Mouse (Mus musculus): Measurements from ENCODE around the gene Gins1. TPM values are rescaled to one million over a fixed set of nuclear protein-coding genes. Genes with fewer than 3 reads are reported as not detected.

Gins1 gene
- 28.1 and 32.4 TPM in 2 replicates for polyA plus RNA-seq (2015; fragmentation: Nextera tagmentation; extraction: Ambion mirVana)

GRCm38 (mm10) chr2:150904936-150905450 is at the start of gene Gins1:
TSS of gene Gins1 (plus strand) at chr2:150905400.
- Histone ChIP-seq H3K27me3 (replicated peaks) (no peaks in the 10 kb centered on the region), H3K36me3 (no peaks in the 10 kb centered on the region), H3K9me3 (no peaks in the 10 kb centered on the region), H3K4me3 (replicated peaks) (peak within 1 kb of the TSS; percentile 90), H3K4me2 (replicated peaks) (peak within 1 kb of the TSS; percentile 91), H3K4me1 (replicated peaks) (no peaks in the 10 kb centered on the region), H3K27ac (peak within 1 kb of the TSS; percentile 89), H3K9ac (peak within 1 kb of the TSS; percentile 88)
- 35% methylated on average over 9 of the region's 9 CpGs for WGBS
- ATAC-seq, result peak; percentile 52

DNA sequence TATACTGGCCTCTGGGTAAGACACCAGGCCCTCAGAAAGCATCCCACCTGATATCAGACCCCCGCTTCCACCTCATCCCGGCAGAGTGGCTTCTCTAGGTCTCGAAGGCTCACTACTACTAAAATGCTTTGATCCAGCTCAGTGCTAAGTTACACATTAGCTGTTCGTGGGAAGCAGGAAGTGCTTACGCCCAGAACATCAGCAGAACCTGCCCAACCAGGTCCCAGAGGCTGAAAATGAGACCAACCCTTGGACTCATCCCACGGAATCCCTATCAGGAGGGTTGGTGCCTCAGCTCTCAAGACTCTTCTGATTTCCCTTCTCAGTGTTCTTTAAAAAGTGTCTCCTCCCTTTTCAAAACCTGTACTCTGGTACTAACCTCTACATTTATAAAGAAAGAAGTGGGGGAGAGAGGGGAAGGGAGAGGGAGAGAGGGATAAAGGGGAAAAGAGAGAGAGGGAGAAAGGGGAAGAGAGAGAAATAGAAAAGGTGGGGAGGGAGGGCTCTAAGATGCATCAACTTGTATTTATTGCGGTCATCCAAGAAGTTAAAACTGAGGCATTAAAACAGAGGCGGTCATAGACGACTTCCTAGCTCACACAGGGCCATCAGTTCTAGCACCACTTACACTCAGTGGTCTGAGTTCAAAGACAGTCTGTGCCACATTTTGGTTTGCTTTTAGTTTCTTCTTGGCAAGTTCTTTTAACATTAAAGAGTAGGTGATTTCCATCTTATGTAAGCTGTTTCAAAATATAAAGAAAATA is 46.3 kb upstream of the Gins1 start:
- H3K4me2 ChIP-seq (replicated peaks), result peak overlapping the region; percentile 28; the same call in 1 of the 2 replicates
- H3K4me1 ChIP-seq (replicated peaks), result no peaks in the 10 kb centered on the region
- H3K9ac ChIP-seq, result no peak overlapping the region
- no peak overlapping the region for H3K4me3 ChIP-seq (replicated peaks)
- ATAC-seq, result peak; percentile 97
- no peaks in the 10 kb centered on the region for H3K27me3 ChIP-seq (replicated peaks)
- no peaks in the 10 kb centered on the region for H3K36me3 ChIP-seq
- H3K9me3 ChIP-seq, result no peaks in the 10 kb centered on the region
- H3K27ac ChIP-seq, result 0 out of 2 replicates have a peak overlapping the region, but pooled peaks have one; percentile 36
- 58% methylated on average over 9 of the region's 9 CpGs for WGBS

DNA sequence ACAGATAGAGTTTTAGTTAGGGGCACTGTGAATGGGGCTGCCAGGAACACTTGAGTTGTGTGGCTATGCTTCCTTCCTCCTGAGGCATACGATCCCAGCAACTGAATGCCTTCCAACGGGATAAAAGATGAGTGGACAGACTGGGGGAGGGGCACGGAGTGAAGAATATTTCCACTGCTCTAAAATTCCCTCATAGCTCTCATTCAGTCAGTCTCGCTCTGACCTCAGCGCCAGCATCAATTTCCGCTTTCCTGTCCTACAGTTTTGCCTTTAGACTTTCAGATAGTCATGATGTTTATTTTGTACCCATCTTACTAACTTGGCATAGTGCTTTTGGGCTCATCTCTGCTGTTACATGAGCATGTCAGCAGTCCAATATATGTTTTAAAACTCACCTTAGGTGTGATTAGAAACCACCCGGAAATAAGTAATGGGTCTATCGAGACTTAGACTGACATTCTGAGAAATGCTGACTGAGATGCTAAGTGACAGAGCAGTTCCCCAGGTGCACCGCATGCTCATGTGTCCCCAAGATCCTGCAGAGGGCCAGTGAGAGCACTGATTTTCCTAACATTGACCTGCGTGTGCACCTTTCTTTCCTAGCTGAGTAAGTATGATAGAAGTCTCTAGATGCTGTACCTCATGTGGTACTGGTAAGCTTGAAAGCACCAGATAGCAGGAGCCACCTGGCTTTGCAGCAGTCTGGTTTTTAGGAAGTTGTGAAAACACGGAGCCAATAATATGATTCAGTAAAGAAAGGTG is 45.3 kb upstream of the Gins1 start:
- H3K36me3 ChIP-seq, result no peaks in the 10 kb centered on the region
- no peak for ATAC-seq
- H3K9me3 ChIP-seq, result no peaks in the 10 kb centered on the region
- no peaks in the 10 kb centered on the region for H3K27me3 ChIP-seq (replicated peaks)
- 79% methylated on average over 11 of the region's 11 CpGs for WGBS
- no peak overlapping the region for H3K9ac ChIP-seq
- H3K4me2 ChIP-seq (replicated peaks), result no peak overlapping the region
- no peaks in the 10 kb centered on the region for H3K4me1 ChIP-seq (replicated peaks)
- no peak overlapping the region for H3K27ac ChIP-seq
- H3K4me3 ChIP-seq (replicated peaks), result no peak overlapping the region

DNA sequence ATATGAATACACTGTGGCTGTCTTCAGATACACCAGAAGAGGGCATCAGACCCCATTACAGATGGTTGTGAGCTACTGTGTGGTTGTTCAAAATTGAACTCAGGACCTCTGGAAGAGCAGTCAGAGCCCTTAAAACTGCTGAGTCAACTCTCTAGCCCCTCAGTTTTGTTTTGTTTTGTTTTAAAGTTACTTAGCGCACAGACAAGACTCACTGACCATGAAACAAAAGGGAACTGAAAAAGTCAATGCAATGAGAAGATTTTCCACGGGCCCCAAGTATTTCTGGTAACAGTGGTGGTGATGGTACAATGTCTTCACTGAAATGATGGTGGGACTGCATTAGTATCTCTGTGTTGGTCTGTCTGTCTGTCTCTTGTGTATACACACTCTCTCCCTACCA is 44.1 kb upstream of the Gins1 start:
- no peak for ATAC-seq
- WGBS, result 84% methylated on average over 2 of the region's 2 CpGs
- Histone ChIP-seq H3K36me3 (no peaks in the 10 kb centered on the region), H3K27ac (no peak overlapping the region), H3K27me3 (replicated peaks) (no peaks in the 10 kb centered on the region), H3K4me3 (replicated peaks) (no peak overlapping the region), H3K4me1 (replicated peaks) (no peaks in the 10 kb centered on the region), H3K9ac (no peak overlapping the region), H3K9me3 (no peaks in the 10 kb centered on the region), H3K4me2 (replicated peaks) (no peak overlapping the region)

GRCm38 (mm10) chr2:150867021-150867420 is 38.2 kb upstream of the Gins1 start:
- H3K9ac ChIP-seq, result no peak overlapping the region
- H3K36me3 ChIP-seq, result no peaks in the 10 kb centered on the region
- H3K27me3 ChIP-seq (replicated peaks), result no peaks in the 10 kb centered on the region
- no peak for ATAC-seq
- no peaks in the 10 kb centered on the region for H3K9me3 ChIP-seq
- no peak overlapping the region for H3K4me2 ChIP-seq (replicated peaks)
- no peaks in the 10 kb centered on the region for H3K4me1 ChIP-seq (replicated peaks)
- 92% methylated on average over 2 of the region's 2 CpGs for WGBS
- no peak overlapping the region for H3K4me3 ChIP-seq (replicated peaks)
- no peak overlapping the region for H3K27ac ChIP-seq

- ATAC-seq, result no peak
- Histone ChIP-seq H3K4me3 (replicated peaks) (no peak overlapping the region), H3K4me1 (replicated peaks) (0 out of 2 replicates have a peak, but pooled peaks cover 3% of the 10 kb centered on the region), H3K27me3 (replicated peaks) (no peaks in the 10 kb centered on the region), H3K9me3 (no peaks in the 10 kb centered on the region), H3K27ac (no peak overlapping the region), H3K9ac (no peak overlapping the region), H3K36me3 (no peaks in the 10 kb centered on the region), H3K4me2 (replicated peaks) (no peak overlapping the region)
- 85% methylated on average over 1 of the region's 1 CpGs for WGBS
These were observed 35.8 kb upstream of the Gins1 start for GRCm38 (mm10) chr2:150869446-150869845.

- no peak overlapping the region for H3K4me3 ChIP-seq (replicated peaks)
- no peaks in the 10 kb centered on the region for H3K9me3 ChIP-seq
- H3K27ac ChIP-seq, result no peak overlapping the region
- no peaks in the 10 kb centered on the region for H3K36me3 ChIP-seq
- H3K4me2 ChIP-seq (replicated peaks), result no peak overlapping the region
- H3K27me3 ChIP-seq (replicated peaks), result no peaks in the 10 kb centered on the region
- H3K4me1 ChIP-seq (replicated peaks), result 0 out of 2 replicates have a peak, but pooled peaks cover 3% of the 10 kb centered on the region
- ATAC-seq, result no peak
- WGBS, result 87% methylated on average over 1 of the region's 1 CpGs
- H3K9ac ChIP-seq, result no peak overlapping the region
These were observed 30.7 kb upstream of the Gins1 start for GRCm38 (mm10) chr2:150874508-150874907.

- Histone ChIP-seq H3K9ac (no peak overlapping the region), H3K4me3 (replicated peaks) (no peak overlapping the region), H3K27me3 (replicated peaks) (no peaks in the 10 kb centered on the region), H3K4me2 (replicated peaks) (no peak overlapping the region), H3K9me3 (no peaks in the 10 kb centered on the region), H3K36me3 (no peaks in the 10 kb centered on the region), H3K4me1 (replicated peaks) (0 out of 2 replicates have a peak, but pooled peaks cover 3% of the 10 kb centered on the region), H3K27ac (no peak overlapping the region)
- 100% methylated on average over 1 of the region's 1 CpGs for WGBS
- no peak for ATAC-seq
These were observed 30.0 kb upstream of the Gins1 start for GRCm38 (mm10) chr2:150875226-150875625.

GRCm38 (mm10) chr2:150877561-150877960 is 27.6 kb upstream of the Gins1 start:
- H3K4me2 ChIP-seq (replicated peaks), result no peak overlapping the region
- H3K4me1 ChIP-seq (replicated peaks), result 0 out of 2 replicates have a peak, but pooled peaks cover 3% of the 10 kb centered on the region
- H3K4me3 ChIP-seq (replicated peaks), result no peak overlapping the region
- no peak for ATAC-seq
- no peak overlapping the region for H3K27ac ChIP-seq
- H3K9me3 ChIP-seq, result no peaks in the 10 kb centered on the region
- no peak overlapping the region for H3K9ac ChIP-seq
- 91% methylated on average over 4 of the region's 4 CpGs for WGBS
- H3K27me3 ChIP-seq (replicated peaks), result no peaks in the 10 kb centered on the region
- H3K36me3 ChIP-seq, result no peaks in the 10 kb centered on the region

- H3K9me3 ChIP-seq, result no peaks in the 10 kb centered on the region
- ATAC-seq, result peak; percentile 23; the same call in 1 of the 2 replicates
- no peaks in the 10 kb centered on the region for H3K27me3 ChIP-seq (replicated peaks)
- H3K4me3 ChIP-seq (replicated peaks), result no peak overlapping the region
- no peak overlapping the region for H3K27ac ChIP-seq
- H3K4me2 ChIP-seq (replicated peaks), result no peak overlapping the region
- H3K4me1 ChIP-seq (replicated peaks), result no peaks in the 10 kb centered on the region
- H3K36me3 ChIP-seq, result no peaks in the 10 kb centered on the region
- no peak overlapping the region for H3K9ac ChIP-seq
- WGBS, result 89% methylated on average over 8 of the region's 8 CpGs
These were observed 21.0 kb upstream of the Gins1 start for GRCm38 (mm10) chr2:150884075-150884778.

GRCm38 (mm10) chr2:150884779-150885110 is 20.5 kb upstream of the Gins1 start:
- ATAC-seq, result peak; percentile 51
- no peaks in the 10 kb centered on the region for H3K9me3 ChIP-seq
- no peak overlapping the region for H3K4me3 ChIP-seq (replicated peaks)
- H3K9ac ChIP-seq, result no peak overlapping the region
- 93% methylated on average over 1 of the region's 1 CpGs for WGBS
- H3K4me2 ChIP-seq (replicated peaks), result no peak overlapping the region
- no peaks in the 10 kb centered on the region for H3K36me3 ChIP-seq
- H3K27ac ChIP-seq, result no peak overlapping the region
- H3K27me3 ChIP-seq (replicated peaks), result no peaks in the 10 kb centered on the region
- H3K4me1 ChIP-seq (replicated peaks), result no peaks in the 10 kb centered on the region

- WGBS, result 58% methylated on average over 1 of the region's 1 CpGs
- H3K9ac ChIP-seq, result no peak overlapping the region
- H3K36me3 ChIP-seq, result no peaks in the 10 kb centered on the region
- no peaks in the 10 kb centered on the region for H3K27me3 ChIP-seq (replicated peaks)
- no peak for ATAC-seq
- no peak overlapping the region for H3K4me2 ChIP-seq (replicated peaks)
- no peak overlapping the region for H3K4me3 ChIP-seq (replicated peaks)
- H3K27ac ChIP-seq, result no peak overlapping the region
- no peaks in the 10 kb centered on the region for H3K4me1 ChIP-seq (replicated peaks)
- H3K9me3 ChIP-seq, result no peaks in the 10 kb centered on the region
These were observed 19.4 kb upstream of the Gins1 start for GRCm38 (mm10) chr2:150885814-150886213.

All from intestine, embryonic 15.5 days (tissue).